Mouse (Mus musculus) kidney, adult 2 months (tissue): ENCODE results near the gene Dync1i2.

Experiments
- CTCF ChIP-seq: fragments of 200-500 bp; conservative IDR thresholded peaks from 2 replicates; pipeline ENCODE4 v1.5.1; 2011; ENCODE audit warnings: low read depth, mild to moderate bottlenecking, control low read depth, low read length, moderate library complexity, mixed read lengths; ENCODE audit not compliant: insufficient read depth, insufficient read length
- POLR2A ChIP-seq: fragments of 200-500 bp; IDR thresholded peaks from one replicate; pipeline ENCODE4 v1.6.1; 2011; ENCODE audit warnings: low read depth, low read length, control low read depth

DNA sequence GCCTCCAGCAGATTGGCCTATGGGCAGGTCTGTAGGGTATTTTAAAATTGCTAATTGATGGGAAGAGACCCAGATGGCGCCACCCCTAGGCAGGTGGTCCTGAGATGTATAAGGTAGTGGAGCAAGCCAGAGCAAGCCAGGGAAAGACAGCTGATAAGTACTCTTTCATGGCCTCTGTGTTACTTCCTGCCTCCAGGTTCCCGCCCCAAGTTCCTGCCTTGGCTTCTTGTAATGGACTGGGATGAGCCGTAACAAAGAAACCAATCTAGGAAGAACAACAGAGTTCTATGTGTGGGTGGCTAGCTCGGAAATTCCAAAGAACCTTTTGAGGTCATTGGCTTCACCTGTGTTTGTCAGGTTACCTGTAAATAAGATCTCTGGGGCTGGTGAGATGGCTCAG lies 44.3 kb upstream of the Dync1i2 start:
- TF ChIP-seq POLR2A (no peak), CTCF (no peak)
